Mouse (Mus musculus) ovary, adult 18-20 months (tissue): ENCODE data around the gene Il17f.
A peak's percentile ranks its signal among the peaks of the same experiment; 100 is the strongest.
"Not testable (repeated sequence)": the region's sequence is repeated elsewhere in the genome, so short reads cannot be mapped to it uniquely, and the experiment has no call there.

Experiments
- DNase-seq: peaks from one replicate; pipeline ENCODE4 v3.0.0; 2022; ENCODE audit warnings: low spot score, mixed read lengths

Il17f gene

GRCm38 (mm10) chr1:20790517-20790916 is at the start of gene Il17f:
TSS of gene Il17f (minus strand) at chr1:20790617.
- not testable (repeated sequence) for DNase-seq

GRCm38 (mm10) chr1:20839911-20840310 is 49.5 kb upstream of the Il17f start:
- no peak for DNase-seq

GRCm38 (mm10) chr1:20836551-20837125 is 46.2 kb upstream of the Il17f start:
- DNase-seq, result no peak

GRCm38 (mm10) chr1:20833141-20833511 is 42.7 kb upstream of the Il17f start:
- no peak for DNase-seq

GRCm38 (mm10) chr1:20832473-20833140 is 42.2 kb upstream of the Il17f start:
- DNase-seq, result no peak

- DNase-seq, result no peak
These were observed 40.1 kb upstream of the Il17f start for GRCm38 (mm10) chr1:20830546-20830945.

GRCm38 (mm10) chr1:20828061-20828460 is 37.6 kb upstream of the Il17f start:
- no peak for DNase-seq

GRCm38 (mm10) chr1:20825036-20825435 is 34.6 kb upstream of the Il17f start:
- no peak for DNase-seq

GRCm38 (mm10) chr1:20823906-20824305 is 33.5 kb upstream of the Il17f start:
- no peak for DNase-seq

GRCm38 (mm10) chr1:20823471-20823870 is 33.1 kb upstream of the Il17f start:
- DNase-seq, result no peak

GRCm38 (mm10) chr1:20820959-20821358 is 30.5 kb upstream of the Il17f start:
- DNase-seq, result peak; percentile 59

- DNase-seq, result peak; percentile 90
These were observed 29.6 kb upstream of the Il17f start, which contains the start of gene Mcm3 for GRCm38 (mm10) chr1:20819771-20820605. TSS of gene Mcm3 (minus strand) at chr1:20820312.

GRCm38 (mm10) chr1:20817596-20817995 is 27.2 kb upstream of the Il17f start:
- DNase-seq, result no peak

- DNase-seq, result no peak
These were observed 26.8 kb upstream of the Il17f start for GRCm38 (mm10) chr1:20817172-20817571.

- no peak for DNase-seq
These were observed 24.1 kb upstream of the Il17f start for GRCm38 (mm10) chr1:20814521-20814920.

GRCm38 (mm10) chr1:20804526-20804925 is 14.1 kb upstream of the Il17f start:
- DNase-seq, result no peak

GRCm38 (mm10) chr1:20801682-20802390 is 11.4 kb upstream of the Il17f start:
- DNase-seq, result no peak

GRCm38 (mm10) chr1:20801275-20801674 is 10.9 kb upstream of the Il17f start:
- DNase-seq, result no peak

GRCm38 (mm10) chr1:20795178-20795577 is 4.8 kb upstream of the Il17f start:
- no peak for DNase-seq

GRCm38 (mm10) chr1:20794760-20795159 is 4.3 kb upstream of the Il17f start:
- no peak for DNase-seq

- no peak for DNase-seq
These were observed 997 bp upstream of the Il17f start for GRCm38 (mm10) chr1:20791414-20791813.

- DNase-seq, result no peak
These were observed 2.0 kb downstream of the Il17f start for GRCm38 (mm10) chr1:20788419-20788818.
